Mouse (Mus musculus) olfactory bulb, adult 2 months (tissue): ENCODE data around the gene Serpina11.

Experiments
- CTCF ChIP-seq: fragments of 200-500 bp; IDR thresholded peaks from 2 replicates; pipeline ENCODE4 v1.5.1; 2012; ENCODE audit warnings: low read depth, mild to moderate bottlenecking, low read length, moderate library complexity; ENCODE audit not compliant: insufficient read depth
- POLR2A ChIP-seq: fragments of 200-500 bp; IDR thresholded peaks from 2 replicates; pipeline ENCODE4 v1.6.1; 2012; ENCODE audit warnings: mild to moderate bottlenecking, low read depth, low read length, moderate library complexity; ENCODE audit not compliant: insufficient read depth

- TF ChIP-seq CTCF (no peak), POLR2A (no peak)
Measured at GRCm38 (mm10) chr12:103981646-103982360, 8.0 kb downstream of the Serpina11 start.
